Mouse (Mus musculus) MEL (cell line): ENCODE results near the gene Josd2. TPM values are rescaled to one million over a fixed set of nuclear protein-coding genes. Genes with fewer than 3 reads are reported as not detected.

ENCODE experiments used
- DNase-seq: peaks from one replicate; pipeline ENCODE4 v3.0.0; 2011; ENCODE audit warnings: low read depth, low spot score
- H3K27ac ChIP-seq: 2 replicates; pipeline ENCODE4 v1.5.1; 2012; ENCODE audit warnings: low read depth, mild to moderate bottlenecking, control low read depth, low read length, moderate library complexity; ENCODE audit not compliant: control insufficient read depth
- H3K27me3 ChIP-seq, 2 experiments: fragments of 150-350 bp in 1 of 2; sonication (generic) in 1 of 2; 2 replicates each; pipeline ENCODE4 v1.6.1; 2012; ENCODE audit warnings: low read length in 2 of 2, mild to moderate bottlenecking in 2 of 2, improper control_type of control experiment in 1 of 2, moderate library complexity in 1 of 2; ENCODE audit not compliant: insufficient read depth in 2 of 2, control insufficient read depth in 1 of 2
- H3K36me3 ChIP-seq, 2 experiments: 2 replicates each; pipeline ENCODE4 v1.6.1; 2012 to 2014; ENCODE audit warnings: low read length in 2 of 2, improper control_type of control experiment in 1 of 2, inconsistent platforms in 1 of 2, mild to moderate bottlenecking in 1 of 2; ENCODE audit not compliant: insufficient read depth in 2 of 2, control insufficient read depth in 1 of 2
- H3K4me1 ChIP-seq, 2 experiments: fragments of 150-350 bp in 1 of 2; sonication (generic) in 1 of 2; 2 replicates each; pipeline ENCODE4 v1.6.1; 2012; ENCODE audit warnings: low read length in 2 of 2, improper control_type of control experiment in 1 of 2, mild to moderate bottlenecking in 1 of 2; ENCODE audit not compliant: insufficient read depth in 2 of 2, control insufficient read depth in 1 of 2
- H3K4me3 ChIP-seq, 2 experiments: fragments of 150-350 bp in 1 of 2; sonication (generic) in 1 of 2; 2 replicates each; pipeline ENCODE4 v1.5.1; 2012; ENCODE audit warnings: low read depth in 2 of 2, low read length in 2 of 2, mild to moderate bottlenecking in 2 of 2, moderate library complexity in 2 of 2, control low read depth in 1 of 2, improper control_type of control experiment in 1 of 2; ENCODE audit not compliant: control insufficient read depth in 1 of 2, insufficient read depth in 1 of 2
- H3K79me2 ChIP-seq: 2 replicates; pipeline ENCODE4 v1.6.1; 2012; ENCODE audit warnings: mild to moderate bottlenecking, low read length, moderate library complexity; ENCODE audit not compliant: control insufficient read depth, poor library complexity, insufficient read depth
- H3K9ac ChIP-seq: 2 replicates; pipeline ENCODE4 v1.6.1; 2012; ENCODE audit warnings: low read depth, mild to moderate bottlenecking, control low read depth, low read length, moderate library complexity; ENCODE audit not compliant: control insufficient read depth, poor library complexity, severe bottlenecking
- H3K9me3 ChIP-seq: fragments of 150-350 bp; sonication (generic); replicated peaks from 2 replicates; pipeline ENCODE4 v1.6.1; 2012; ENCODE audit warnings: mild to moderate bottlenecking, low read length, improper control_type of control experiment, moderate library complexity; ENCODE audit not compliant: insufficient read depth
- BHLHE40 ChIP-seq: IDR thresholded peaks from 2 replicates; pipeline ENCODE4 v1.6.1; 2012; ENCODE audit warnings: low read depth, mild to moderate bottlenecking, inconsistent platforms, low read length, improper control_type of control experiment, borderline replicate concordance
- CHD2 ChIP-seq: IDR thresholded peaks from 2 replicates; pipeline ENCODE4 v1.6.1; 2011; ENCODE audit warnings: low read length, improper control_type of control experiment
- ELF1 ChIP-seq: IDR thresholded peaks from 2 replicates; pipeline ENCODE4 v1.6.1; 2014; ENCODE audit warnings: low read depth, mild to moderate bottlenecking, inconsistent platforms, low read length, improper control_type of control experiment, moderate library complexity
- EP300 ChIP-seq, 2 experiments: IDR thresholded peaks; 2 replicates each; pipeline ENCODE4 v1.6.1; 2011; ENCODE audit warnings: improper control_type of control experiment in 2 of 2, low read length in 2 of 2, low read depth in 1 of 2, mild to moderate bottlenecking in 1 of 2
- HCFC1 ChIP-seq: IDR thresholded peaks from 2 replicates; pipeline ENCODE4 v1.6.1; 2012; ENCODE audit warnings: low read depth, mild to moderate bottlenecking, inconsistent platforms, low read length, improper control_type of control experiment, moderate library complexity
- JUND ChIP-seq: IDR thresholded peaks from 2 replicates; pipeline ENCODE4 v1.6.1; 2011; ENCODE audit warnings: low read depth, mild to moderate bottlenecking, improper control_type of control experiment, low read length
- MAFK ChIP-seq: IDR thresholded peaks from 2 replicates; pipeline ENCODE4 v1.6.1; 2011; ENCODE audit warnings: low read depth, mild to moderate bottlenecking, low read length, improper control_type of control experiment, borderline replicate concordance
- MYC ChIP-seq: IDR thresholded peaks from 2 replicates; pipeline ENCODE4 v1.6.1; 2011; ENCODE audit warnings: low read depth, mild to moderate bottlenecking, low read length, improper control_type of control experiment, moderate library complexity
- NELFE ChIP-seq: IDR thresholded peaks from 2 replicates; pipeline ENCODE4 v1.6.1; 2011; ENCODE audit warnings: low read depth, low read length, improper control_type of control experiment
- NRF1 ChIP-seq: IDR thresholded peaks from 2 replicates; pipeline ENCODE4 v1.6.1; 2014; ENCODE audit warnings: low read depth, mild to moderate bottlenecking, inconsistent platforms, low read length, improper control_type of control experiment, moderate library complexity; ENCODE audit not compliant: poor library complexity, insufficient read depth, severe bottlenecking
- POLR2A ChIP-seq, 2 experiments: IDR thresholded peaks; 2 replicates each; pipeline ENCODE4 v1.6.1; 2011 to 2012; ENCODE audit warnings: low read length in 2 of 2, mild to moderate bottlenecking in 2 of 2, control low read depth in 1 of 2, improper control_type of control experiment in 1 of 2, low read depth in 1 of 2, moderate library complexity in 1 of 2; ENCODE audit not compliant: control insufficient read depth in 1 of 2, insufficient read depth in 1 of 2, poor library complexity in 1 of 2
- RCOR1 ChIP-seq: IDR thresholded peaks from 2 replicates; pipeline ENCODE4 v1.6.1; 2012; ENCODE audit warnings: low read depth, mild to moderate bottlenecking, inconsistent platforms, low read length, improper control_type of control experiment
- TAL1 ChIP-seq: IDR thresholded peaks from 2 replicates; pipeline ENCODE4 v1.6.1; 2012; ENCODE audit warnings: mild to moderate bottlenecking, inconsistent platforms, low read length, moderate library complexity, mixed read lengths
- UBTF ChIP-seq: IDR thresholded peaks from 2 replicates; pipeline ENCODE4 v1.6.1; 2012; ENCODE audit warnings: low read depth, mild to moderate bottlenecking, inconsistent platforms, low read length, improper control_type of control experiment, moderate library complexity, borderline replicate concordance; ENCODE audit not compliant: insufficient read depth
- USF1 ChIP-seq: IDR thresholded peaks from 2 replicates; pipeline ENCODE4 v1.6.1; 2014; ENCODE audit warnings: low read depth, mild to moderate bottlenecking, inconsistent platforms, low read length, improper control_type of control experiment, moderate library complexity
- USF2 ChIP-seq, 2 experiments: IDR thresholded peaks; 2 replicates each; pipeline ENCODE4 v1.6.1; 2011 to 2012; ENCODE audit warnings: improper control_type of control experiment in 2 of 2, low read length in 2 of 2, borderline replicate concordance in 1 of 2, inconsistent platforms in 1 of 2, low read depth in 1 of 2, mild to moderate bottlenecking in 1 of 2; ENCODE audit not compliant: insufficient read depth in 1 of 2
- ZKSCAN1 ChIP-seq: IDR thresholded peaks from 2 replicates; pipeline ENCODE4 v1.6.1; 2012; ENCODE audit warnings: low read depth, mild to moderate bottlenecking, inconsistent platforms, low read length, improper control_type of control experiment, moderate library complexity
- ZMIZ1 ChIP-seq: IDR thresholded peaks from 2 replicates; pipeline ENCODE4 v1.6.1; 2012; ENCODE audit warnings: low read depth, mild to moderate bottlenecking, inconsistent platforms, low read length, improper control_type of control experiment, moderate library complexity
- ZNF384 ChIP-seq: IDR thresholded peaks from 2 replicates; pipeline ENCODE4 v1.6.1; 2012; ENCODE audit warnings: low read depth, mild to moderate bottlenecking, inconsistent platforms, low read length, improper control_type of control experiment
- polyA plus RNA-seq, 2 experiments: library from polyadenylated mRNA; stranded (reverse) in 1 of 2; unstranded in 1 of 2; fragments of >175 nt in 1 of 2; fragments of >200 nt in 1 of 2; gene quantifications; 2 replicates each; pipeline versions ENCODE4 v1.2.1 to v1.2.4; 2012; ENCODE audit warnings: low replicate concordance in 2 of 2, low read depth in 1 of 2; ENCODE audit not compliant: insufficient read length in 2 of 2, insufficient read depth in 1 of 2, missing spikeins in 1 of 2
- total RNA-seq: library from RNA; depleted of rRNA; stranded (reverse); fragments of 300-350 nt; gene quantifications from 2 replicates; pipeline ENCODE4 v1.2.3, GENCODE M21; 2012

The Josd2 gene
- total and polyA plus RNA-seq, 3 experiments = 95.5 to 141 TPM; not detected in 1

DNA sequence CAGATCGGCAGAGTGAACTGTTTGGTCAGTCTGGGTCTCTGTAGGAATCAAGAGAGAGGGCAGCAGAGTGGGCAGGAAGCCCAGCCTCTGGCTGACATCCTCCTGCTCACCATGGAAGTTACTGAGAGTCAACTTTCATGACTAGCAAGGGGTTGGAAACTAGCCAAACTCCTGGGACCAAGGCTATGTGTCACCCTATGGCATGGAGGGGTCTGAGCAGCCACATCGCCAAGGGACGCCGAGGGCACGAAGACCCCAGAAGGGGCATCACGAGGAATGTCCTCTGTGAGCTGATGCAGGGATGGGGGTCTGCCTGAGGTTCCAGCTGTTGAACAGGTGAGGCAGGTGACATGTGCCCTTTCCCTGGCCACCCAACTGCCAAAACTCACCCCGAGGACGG lies 20.8 kb downstream of the Josd2 start:
- DNase-seq = no peak
- TF ChIP-seq NRF1 (no peak), USF1 (no peak), NELFE (no peak), ZNF384 (no peak), MAFK (no peak)
- H3K9me3 ChIP-seq = no peaks in the 10 kb centered on the region
- H3K36me3 ChIP-seq = no peaks in the 10 kb centered on the region; a peak in 1 of 4 replicates
- no peaks in the 10 kb centered on the region for H3K27me3 ChIP-seq
- no peak overlapping the region for H3K4me3 ChIP-seq
- no peaks in the 10 kb centered on the region for H3K79me2 ChIP-seq
- H3K4me1 ChIP-seq = no peaks in the 10 kb centered on the region
- H3K9ac ChIP-seq = no peak overlapping the region
- H3K27ac ChIP-seq = no peak overlapping the region

DNA sequence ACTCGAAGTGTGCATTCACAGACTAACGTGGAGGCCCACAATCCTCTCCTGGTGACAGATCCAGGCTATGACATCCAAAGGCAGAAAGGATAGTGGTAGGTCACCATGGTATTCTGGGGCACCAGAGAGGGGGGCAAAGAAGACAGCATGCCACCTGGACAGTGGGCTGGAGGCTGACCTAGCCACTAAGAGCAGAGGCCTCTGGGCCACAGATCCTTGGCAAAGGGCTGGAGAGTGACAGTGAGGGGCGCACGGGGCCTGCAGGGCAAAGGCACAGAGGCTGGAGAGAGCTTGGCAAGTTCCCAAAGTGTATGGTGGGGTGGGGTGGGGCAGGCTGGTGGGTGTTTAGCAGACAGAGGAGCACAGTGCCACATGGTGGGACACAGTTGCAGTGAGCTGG lies 22.5 kb downstream of the Josd2 start:
- Histone ChIP-seq H3K27me3 (no peaks in the 10 kb centered on the region), H3K27ac (no peak overlapping the region), H3K4me1 (peaks cover 0 to 5% of the 10 kb centered on the region in 2 experiments; a peak in 2 of 4 replicates), H3K79me2 (peaks cover 8% of the 10 kb centered on the region), H3K9me3 (no peaks in the 10 kb centered on the region), H3K4me3 (no peak overlapping the region), H3K36me3 (peaks cover 0 to 2% of the 10 kb centered on the region in 2 experiments; a peak in 3 of 4 replicates), H3K9ac (no peak overlapping the region)
- TF ChIP-seq ZMIZ1 (no peak), ZNF384 (no peak), EP300 (IDR thresholded peaks at IDR 0.05; ENCODE audit: low read depth in 1 of 2, low read length in 2 of 2) (no peak), HCFC1 (no peak), TAL1 (no peak), UBTF (no peak)
- DNase-seq = no peak

DNA sequence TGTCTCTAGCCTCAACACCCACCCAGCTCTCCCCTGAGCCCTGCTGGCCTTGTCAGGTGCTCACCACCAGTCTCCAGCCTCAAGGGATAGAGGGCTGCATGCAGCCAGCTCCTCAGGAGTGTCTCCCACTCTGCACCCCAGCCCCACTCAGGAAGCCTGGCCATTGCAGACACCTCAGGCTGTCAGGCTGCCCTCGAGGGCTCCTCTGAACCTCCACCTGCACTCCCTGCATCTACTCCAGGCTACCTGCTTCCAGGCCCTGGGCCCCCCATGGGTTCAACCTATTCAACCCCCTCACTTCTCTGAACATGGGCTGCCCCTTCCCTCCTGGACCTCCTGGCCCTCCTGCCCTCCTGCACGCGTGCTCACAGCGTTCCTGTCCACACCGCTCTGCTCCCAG lies 23.6 kb downstream of the Josd2 start:
- H3K9me3 ChIP-seq = no peaks in the 10 kb centered on the region
- no peak overlapping the region for H3K27ac ChIP-seq
- peaks cover 0 to 4% of the 10 kb centered on the region in 2 experiments; a peak in 3 of 4 replicates for H3K36me3 ChIP-seq
- peaks cover 0 to 10% of the 10 kb centered on the region in 2 experiments; a peak in 2 of 4 replicates for H3K4me1 ChIP-seq
- H3K9ac ChIP-seq = no peak overlapping the region
- peaks cover 15% of the 10 kb centered on the region for H3K79me2 ChIP-seq
- no peaks in the 10 kb centered on the region for H3K27me3 ChIP-seq
- TF ChIP-seq CHD2 = no peak
- TF ChIP-seq UBTF = no peak
- no peak for TF ChIP-seq RCOR1
- TF ChIP-seq USF2 (IDR thresholded peaks at IDR 0.05; ENCODE audit: borderline replicate concordance in 1 of 2, insufficient read depth in 1 of 2, low read depth in 1 of 2, low read length in 2 of 2) = no peak
- no peak for TF ChIP-seq ELF1
- TF ChIP-seq POLR2A (IDR thresholded peaks at IDR 0.05; ENCODE audit: control insufficient read depth in 1 of 2, insufficient read depth in 1 of 2, low read depth in 1 of 2, low read length in 2 of 2, poor library complexity in 1 of 2) = no peak
- no peak for TF ChIP-seq MYC
- TF ChIP-seq ZKSCAN1 = no peak
- TF ChIP-seq JUND = no peak
- no peak for TF ChIP-seq HCFC1
- no peak for TF ChIP-seq BHLHE40
- no peak overlapping the region for H3K4me3 ChIP-seq
- DNase-seq = no peak
